Mouse (Mus musculus): ENCODE data around the gene Ankar. TPM values are rescaled to one million over a fixed set of nuclear protein-coding genes. Genes with fewer than 3 reads are reported as not detected.

Ankar gene
- polyA plus RNA-seq, 1 experiment from 2014 or later: not detected

GRCm38 (mm10) chr1:72698651-72699050 lies 1.7 kb downstream of the Ankar start:
- no peak for DNase-seq (ENCODE audit: low spot score)
- no peaks in the 10 kb centered on the region for H3K9me3 ChIP-seq (replicated peaks)
- no peaks in the 10 kb centered on the region for H3K4me1 ChIP-seq
- no peaks in the 10 kb centered on the region for H3K27me3 ChIP-seq (ENCODE audit: low read depth, poor library complexity, severe bottlenecking)
- WGBS: 95% methylated on average over 4 of the region's 4 CpGs
- H3K36me3 ChIP-seq: no peaks in the 10 kb centered on the region
- H3K4me3 ChIP-seq: no peak overlapping the region
- H3K27ac ChIP-seq (replicated peaks): no peak overlapping the region

- Histone ChIP-seq H3K36me3 (no peaks in the 10 kb centered on the region), H3K4me1 (no peaks in the 10 kb centered on the region), H3K9me3 (replicated peaks) (no peaks in the 10 kb centered on the region), H3K4me3 (no peak overlapping the region), H3K27ac (replicated peaks) (no peak overlapping the region), H3K27me3 (ENCODE audit: low read depth, poor library complexity, severe bottlenecking) (no peaks in the 10 kb centered on the region)
- DNase-seq (ENCODE audit: low spot score): no peak
- WGBS: 49% methylated on average over 3 of the region's 3 CpGs
Measured at GRCm38 (mm10) chr1:72696256-72696655, 4.1 kb downstream of the Ankar start.

GRCm38 (mm10) chr1:72673070-72673469 lies 27.3 kb downstream of the Ankar start:
- Histone ChIP-seq H3K9me3 (replicated peaks) (no peaks in the 10 kb centered on the region), H3K27me3 (ENCODE audit: low read depth, poor library complexity, severe bottlenecking) (no peaks in the 10 kb centered on the region), H3K27ac (replicated peaks) (no peak overlapping the region), H3K4me1 (no peaks in the 10 kb centered on the region), H3K4me3 (no peak overlapping the region), H3K36me3 (no peaks in the 10 kb centered on the region)
- 65% methylated on average over 3 of the region's 3 CpGs for WGBS
- no peak for DNase-seq (ENCODE audit: low spot score)

- Histone ChIP-seq H3K36me3 (no peaks in the 10 kb centered on the region), H3K4me1 (no peaks in the 10 kb centered on the region; the same call in 1 of the 2 replicates), H3K27ac (replicated peaks) (peak overlapping the region; percentile 72), H3K4me3 (peak overlapping the region; percentile 50), H3K9me3 (replicated peaks) (no peaks in the 10 kb centered on the region), H3K27me3 (ENCODE audit: low read depth, poor library complexity, severe bottlenecking) (no peaks in the 10 kb centered on the region)
- DNase-seq (ENCODE audit: low spot score): peak; percentile 82
- WGBS: 41% methylated on average over 49 of the region's 49 CpGs
Measured at GRCm38 (mm10) chr1:72640658-72641410, 59.5 kb downstream of the Ankar start.

- peaks cover 9% of the 10 kb centered on the region for H3K4me1 ChIP-seq
- no peak overlapping the region for H3K27ac ChIP-seq (replicated peaks)
- no peaks in the 10 kb centered on the region for H3K9me3 ChIP-seq (replicated peaks)
- no peak overlapping the region for H3K4me3 ChIP-seq
- DNase-seq (ENCODE audit: low spot score): no peak
- no peaks in the 10 kb centered on the region for H3K27me3 ChIP-seq (ENCODE audit: low read depth, poor library complexity, severe bottlenecking)
- H3K36me3 ChIP-seq: peaks cover 33% of the 10 kb centered on the region
- 23% methylated on average over 5 of the region's 5 CpGs for WGBS
Measured at GRCm38 (mm10) chr1:72635221-72635620, 65.2 kb downstream of the Ankar start.

- 93% methylated on average over 6 of the region's 6 CpGs for WGBS
- H3K36me3 ChIP-seq: peaks cover 94% of the 10 kb centered on the region
Measured at GRCm38 (mm10) chr1:72612172-72612571, 88.2 kb downstream of the Ankar start.

GRCm38 (mm10) chr1:72609887-72610877 lies 90.2 kb downstream of the Ankar start:
- Histone ChIP-seq H3K4me3 (no peak overlapping the region), H3K36me3 (peaks cover 91% of the 10 kb centered on the region), H3K9me3 (replicated peaks) (no peaks in the 10 kb centered on the region), H3K27ac (replicated peaks) (no peak overlapping the region), H3K27me3 (ENCODE audit: low read depth, poor library complexity, severe bottlenecking) (no peaks in the 10 kb centered on the region), H3K4me1 (no peaks in the 10 kb centered on the region)
- 89% methylated on average over 23 of the region's 23 CpGs for WGBS
- DNase-seq (ENCODE audit: low spot score): no peak

More at GRCm38 (mm10) chr1:72612172-72612571, 88.2 kb downstream of the Ankar start:
- no peak for DNase-seq (ENCODE audit: low spot score)
- Histone ChIP-seq H3K27ac (replicated peaks) (no peak overlapping the region), H3K9me3 (replicated peaks) (no peaks in the 10 kb centered on the region), H3K4me3 (no peak overlapping the region), H3K4me1 (no peaks in the 10 kb centered on the region), H3K27me3 (ENCODE audit: low read depth, poor library complexity, severe bottlenecking) (no peaks in the 10 kb centered on the region)

- WGBS: 93% methylated on average over 10 of the region's 10 CpGs
- DNase-seq (ENCODE audit: low spot score): no peak
- H3K9me3 ChIP-seq (replicated peaks): no peaks in the 10 kb centered on the region
- no peak overlapping the region for H3K27ac ChIP-seq (replicated peaks)
- no peaks in the 10 kb centered on the region for H3K27me3 ChIP-seq (ENCODE audit: low read depth, poor library complexity, severe bottlenecking)
- H3K4me3 ChIP-seq: no peak overlapping the region
- H3K4me1 ChIP-seq: no peaks in the 10 kb centered on the region
- H3K36me3 ChIP-seq: peaks cover 83% of the 10 kb centered on the region
Measured at GRCm38 (mm10) chr1:72609129-72609528, 91.2 kb downstream of the Ankar start.

- WGBS: 88% methylated on average over 12 of the region's 12 CpGs
- Histone ChIP-seq H3K4me1 (no peaks in the 10 kb centered on the region), H3K36me3 (peaks cover 71% of the 10 kb centered on the region), H3K4me3 (no peak overlapping the region), H3K9me3 (replicated peaks) (no peaks in the 10 kb centered on the region), H3K27ac (replicated peaks) (no peak overlapping the region), H3K27me3 (ENCODE audit: low read depth, poor library complexity, severe bottlenecking) (no peaks in the 10 kb centered on the region)
- no peak for DNase-seq (ENCODE audit: low spot score)
Measured at GRCm38 (mm10) chr1:72606186-72606673, 94.1 kb downstream of the Ankar start.

GRCm38 (mm10) chr1:72602803-72603202 lies 97.6 kb downstream of the Ankar start:
- H3K36me3 ChIP-seq: peaks cover 73% of the 10 kb centered on the region
- H3K4me1 ChIP-seq: no peaks in the 10 kb centered on the region
- H3K27ac ChIP-seq (replicated peaks): no peak overlapping the region
- no peak for DNase-seq (ENCODE audit: low spot score)
- no peaks in the 10 kb centered on the region for H3K9me3 ChIP-seq (replicated peaks)
- 89% methylated on average over 5 of the region's 5 CpGs for WGBS
- H3K27me3 ChIP-seq (ENCODE audit: low read depth, poor library complexity, severe bottlenecking): no peaks in the 10 kb centered on the region
- H3K4me3 ChIP-seq: no peak overlapping the region

GRCm38 (mm10) chr1:72602186-72602585 lies 98.2 kb downstream of the Ankar start:
- H3K27me3 ChIP-seq (ENCODE audit: low read depth, poor library complexity, severe bottlenecking): no peaks in the 10 kb centered on the region
- DNase-seq (ENCODE audit: low spot score): no peak
- H3K36me3 ChIP-seq: peaks cover 73% of the 10 kb centered on the region
- WGBS: 88% methylated on average over 5 of the region's 5 CpGs
- H3K9me3 ChIP-seq (replicated peaks): no peaks in the 10 kb centered on the region
- no peak overlapping the region for H3K27ac ChIP-seq (replicated peaks)
- H3K4me3 ChIP-seq: no peak overlapping the region
- no peaks in the 10 kb centered on the region for H3K4me1 ChIP-seq

- H3K27me3 ChIP-seq (ENCODE audit: low read depth, poor library complexity, severe bottlenecking): no peaks in the 10 kb centered on the region
- H3K36me3 ChIP-seq: peaks cover 75% of the 10 kb centered on the region
- WGBS: 93% methylated on average over 7 of the region's 7 CpGs
- no peak overlapping the region for H3K4me3 ChIP-seq
- H3K27ac ChIP-seq (replicated peaks): no peak overlapping the region
- no peaks in the 10 kb centered on the region for H3K9me3 ChIP-seq (replicated peaks)
- DNase-seq (ENCODE audit: low spot score): no peak
- no peaks in the 10 kb centered on the region for H3K4me1 ChIP-seq
Measured at GRCm38 (mm10) chr1:72601233-72601632, 99.1 kb downstream of the Ankar start.
